Mouse (Mus musculus): ENCODE measurements around the gene Slc25a36.

DNA sequence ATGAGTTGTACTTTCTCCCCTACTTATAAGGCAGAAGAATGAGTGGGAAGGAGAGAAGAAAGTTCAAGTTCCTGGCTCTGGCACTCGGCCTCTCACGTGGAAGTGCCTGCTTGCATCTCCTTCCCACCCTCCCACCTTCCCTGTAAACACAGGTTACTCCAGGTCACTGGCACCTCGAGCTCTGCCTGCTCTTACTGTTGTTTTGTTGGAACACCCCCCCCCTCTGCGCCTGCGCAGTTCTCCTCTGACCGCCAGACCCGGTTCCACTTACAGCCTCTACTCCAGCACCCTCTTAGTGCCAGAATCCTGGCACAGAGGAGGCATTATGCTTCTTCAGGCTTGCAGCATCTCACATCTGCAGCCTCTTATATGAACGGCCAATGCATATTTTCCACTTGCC is 22.2 kb upstream of the Slc25a36 start:
- no peak for TF ChIP-seq CTCF (IDR thresholded peaks at IDR 0.05; ENCODE audit: low read depth, low read length)
- no peak for TF ChIP-seq TAL1 (conservative IDR thresholded peaks at IDR 0.05; ENCODE audit: low read depth, low read length)
- TF ChIP-seq GATA1 (IDR thresholded peaks at IDR 0.05; ENCODE audit: borderline replicate concordance, low read length), result no peak
- no peak for TF ChIP-seq POLR2AphosphoS5 (IDR thresholded peaks at IDR 0.05; ENCODE audit: insufficient replicate concordance, low read depth, low read length)
